Mouse (Mus musculus) liver, adult 2 months (tissue): Measurements from ENCODE around the gene Lamtor4.

Source experiments
- CTCF ChIP-seq: fragments of 200-500 bp; IDR thresholded peaks from 2 replicates; pipeline ENCODE4 v1.5.1; 2011; ENCODE audit warnings: low read depth, low read length, control low read depth
- POLR2A ChIP-seq: fragments of 200-500 bp; IDR thresholded peaks from 2 replicates; pipeline ENCODE4 v1.6.1; 2011; ENCODE audit warnings: low read length, control low read depth; ENCODE audit not compliant: insufficient read depth; ENCODE audit errors: extremely low read depth

GRCm38 (mm10) chr5:138226491-138226890 is 28.8 kb upstream of the Lamtor4 start:
- TF ChIP-seq CTCF (no peak), POLR2A (no peak)
